Mouse (Mus musculus) forebrain, postnatal 0 days (tissue): Measurements from ENCODE around the gene Zfp740. TPM values are rescaled to one million over a fixed set of nuclear protein-coding genes. Genes with fewer than 3 reads are reported as not detected.

Experiments
- ATAC-seq: fragments of 200-750 bp; cut with Nextera tagmentation; 2 replicates; pipeline ENCODE4 v1.8.0; 2017; ENCODE audit warnings: mild to moderate bottlenecking, moderate library complexity
- DNase-seq: peaks from one replicate; pipeline ENCODE4 v3.0.0-alpha.2; 2015
- H3K27ac ChIP-seq: fragments of 300-500 bp; sonication (generic); 2 replicates; pipeline ENCODE4 v1.5.1; 2014; ENCODE audit warnings: low read depth, mild to moderate bottlenecking, antibody characterized with exemption, low read length, moderate library complexity, mixed read lengths
- H3K27me3 ChIP-seq: fragments of 300-500 bp; sonication (generic); 2 replicates; pipeline ENCODE4 v1.6.1; 2014; ENCODE audit warnings: mild to moderate bottlenecking, low read length, mixed read lengths; ENCODE audit not compliant: insufficient read depth
- H3K36me3 ChIP-seq: fragments of 300-500 bp; sonication (generic); 2 replicates; pipeline ENCODE4 v1.6.1; 2014; ENCODE audit warnings: mild to moderate bottlenecking, moderate library complexity; ENCODE audit not compliant: insufficient read depth
- H3K4me1 ChIP-seq: fragments of 300-500 bp; sonication (generic); 2 replicates; pipeline ENCODE4 v1.6.1; 2014; ENCODE audit warnings: antibody characterized with exemption; ENCODE audit not compliant: insufficient read depth
- H3K4me2 ChIP-seq: fragments of 300-500 bp; sonication (generic); 2 replicates; pipeline ENCODE4 v1.6.1; 2014; ENCODE audit warnings: low read depth, mild to moderate bottlenecking, moderate library complexity
- H3K4me3 ChIP-seq: fragments of 300-500 bp; sonication (generic); 2 replicates; pipeline ENCODE4 v1.5.1; 2014; ENCODE audit warnings: low read depth, low read length, mixed read lengths
- H3K9ac ChIP-seq: fragments of 300-500 bp; sonication (generic); 2 replicates; pipeline ENCODE4 v1.6.1; 2014; ENCODE audit warnings: mild to moderate bottlenecking
- H3K9me3 ChIP-seq: fragments of 300-500 bp; sonication (generic); 2 replicates; pipeline ENCODE4 v1.6.1; 2016; ENCODE audit warnings: low read length
- CTCF ChIP-seq: sonication (generic); IDR thresholded peaks from 2 replicates; pipeline ENCODE4 v1.5.1; 2016; ENCODE audit warnings: antibody characterized with exemption, control low read depth, low read depth
- WGBS: fragments of 180-500 bp; shearing (Covaris S2); extraction: QIAGEN DNeasy Blood & Tissue Kit; methylation state at CpG from one replicate; pipeline ENCODE4 v1.1.7; 2014; 5-methylcytosine and 5-hydroxymethylcytosine counted together
- polyA plus RNA-seq: library from polyadenylated mRNA; unstranded; fragments of >200 nt; fragmentation: Nextera tagmentation; extraction: Ambion mirVana; gene quantifications from 2 replicates; pipeline ENCODE4 v1.2.1, GENCODE M21; 2015
- total RNA-seq: library from RNA; depleted of rRNA; stranded (reverse); fragments of >200 nt; gene quantifications from 2 replicates; pipeline ENCODE4 v1.2.3, GENCODE M21; 2014

The Zfp740 gene
- total and polyA plus RNA-seq, 2 experiments from 2014 or later = 29.7 to 83.2 TPM

DNA sequence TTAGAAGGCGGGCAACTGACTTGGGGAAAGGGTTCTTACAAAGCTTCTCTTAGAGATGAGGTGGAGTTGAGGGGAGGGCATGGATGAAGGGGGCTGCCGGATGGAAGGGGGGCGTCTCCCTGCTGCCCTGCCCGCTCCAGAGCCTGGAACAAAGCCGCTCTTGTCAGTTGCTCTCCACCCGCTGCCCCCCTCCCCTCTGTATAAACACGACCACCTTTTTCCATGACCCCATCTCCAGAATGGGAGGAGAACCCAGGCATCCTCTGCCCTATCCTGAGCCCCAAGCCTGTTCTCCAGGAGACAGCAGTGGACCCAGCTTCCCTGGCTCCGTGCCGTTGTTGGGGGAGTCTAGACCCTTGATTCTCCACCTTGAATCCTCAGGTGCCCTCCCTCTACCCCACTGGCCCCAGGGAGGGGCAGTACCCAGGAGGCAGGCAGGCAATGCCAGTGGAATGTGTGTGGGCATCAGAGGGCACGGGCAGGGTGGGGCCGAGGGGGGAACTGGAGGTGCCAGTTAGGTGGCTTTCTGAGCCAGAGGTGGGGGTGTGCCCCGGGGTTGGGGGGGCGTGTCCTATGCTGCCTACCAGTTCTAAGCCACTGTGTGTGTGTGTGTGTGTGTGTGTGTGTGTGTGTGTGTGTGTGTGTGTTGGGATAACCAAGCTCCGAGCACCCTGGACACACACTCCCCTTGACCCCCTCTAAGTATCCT lies 52.7 kb downstream of the Zfp740 start:
- no peaks in the 10 kb centered on the region for H3K9me3 ChIP-seq
- no peak overlapping the region for H3K9ac ChIP-seq
- peaks cover 10% of the 10 kb centered on the region; the same call in 1 of the 2 replicates for H3K4me1 ChIP-seq
- peaks cover 4% of the 10 kb centered on the region; the same call in 1 of the 2 replicates for H3K27me3 ChIP-seq
- H3K4me3 ChIP-seq = no peak overlapping the region
- DNase-seq = no peak
- no peak for TF ChIP-seq CTCF
- peak overlapping the region; percentile 96; the same call in 1 of the 2 replicates for H3K4me2 ChIP-seq
- no peak overlapping the region for H3K27ac ChIP-seq
- no peak for ATAC-seq
- WGBS = 54% methylated on average over 13 of the region's 14 CpGs
- H3K36me3 ChIP-seq = no peaks in the 10 kb centered on the region

DNA sequence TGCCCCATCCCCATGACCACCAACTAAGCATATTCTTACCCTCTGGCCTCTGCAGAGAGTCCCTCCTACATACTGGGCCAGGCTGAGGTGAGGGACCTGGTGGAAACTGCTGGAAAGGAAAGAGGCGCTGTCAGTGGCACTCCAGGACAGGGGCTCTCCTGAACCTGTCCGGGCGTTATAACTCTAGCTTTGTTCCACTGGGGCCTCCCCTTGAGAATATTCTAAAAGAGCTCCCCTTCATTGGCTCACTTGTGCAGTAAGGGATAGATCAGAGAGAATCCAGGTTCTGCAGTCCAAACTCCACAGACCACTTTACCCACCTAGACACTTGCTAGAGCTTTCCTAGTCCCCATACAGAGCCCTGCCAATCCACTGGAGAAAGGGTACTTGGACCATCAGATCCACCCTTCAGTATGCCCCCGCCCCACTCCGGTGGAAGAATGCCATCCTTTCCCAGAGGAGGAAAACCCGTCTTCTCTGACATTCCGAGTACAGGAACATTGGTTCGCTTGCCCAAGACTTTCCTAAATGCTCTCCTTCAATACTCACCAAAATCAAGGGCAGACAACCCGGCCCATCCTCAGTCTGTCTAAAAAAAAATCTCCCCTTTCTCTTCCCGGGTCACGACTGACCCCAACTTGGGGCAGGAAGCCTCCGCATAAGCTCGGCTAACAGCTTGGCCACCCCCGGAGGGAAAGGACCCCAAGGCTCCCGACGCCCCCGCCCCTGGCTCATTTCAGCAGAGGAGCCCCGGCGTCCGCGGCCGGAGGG lies 53.6 kb downstream of the Zfp740 start:
- ATAC-seq (peak; percentile 30; the same call in 1 of the 2 replicates), DNase-seq (peak; percentile 22)
- Histone ChIP-seq H3K9ac (peak overlapping the region; percentile 65), H3K27ac (no peak overlapping the region), H3K9me3 (no peaks in the 10 kb centered on the region), H3K27me3 (peaks cover 4% of the 10 kb centered on the region; the same call in 1 of the 2 replicates), H3K4me2 (peak overlapping the region; percentile 96), H3K36me3 (no peaks in the 10 kb centered on the region), H3K4me1 (peaks cover 10% of the 10 kb centered on the region; the same call in 1 of the 2 replicates), H3K4me3 (peak overlapping the region; percentile 55)
- TF ChIP-seq CTCF = no peak
- 12% methylated on average over 22 of the region's 22 CpGs for WGBS

DNA sequence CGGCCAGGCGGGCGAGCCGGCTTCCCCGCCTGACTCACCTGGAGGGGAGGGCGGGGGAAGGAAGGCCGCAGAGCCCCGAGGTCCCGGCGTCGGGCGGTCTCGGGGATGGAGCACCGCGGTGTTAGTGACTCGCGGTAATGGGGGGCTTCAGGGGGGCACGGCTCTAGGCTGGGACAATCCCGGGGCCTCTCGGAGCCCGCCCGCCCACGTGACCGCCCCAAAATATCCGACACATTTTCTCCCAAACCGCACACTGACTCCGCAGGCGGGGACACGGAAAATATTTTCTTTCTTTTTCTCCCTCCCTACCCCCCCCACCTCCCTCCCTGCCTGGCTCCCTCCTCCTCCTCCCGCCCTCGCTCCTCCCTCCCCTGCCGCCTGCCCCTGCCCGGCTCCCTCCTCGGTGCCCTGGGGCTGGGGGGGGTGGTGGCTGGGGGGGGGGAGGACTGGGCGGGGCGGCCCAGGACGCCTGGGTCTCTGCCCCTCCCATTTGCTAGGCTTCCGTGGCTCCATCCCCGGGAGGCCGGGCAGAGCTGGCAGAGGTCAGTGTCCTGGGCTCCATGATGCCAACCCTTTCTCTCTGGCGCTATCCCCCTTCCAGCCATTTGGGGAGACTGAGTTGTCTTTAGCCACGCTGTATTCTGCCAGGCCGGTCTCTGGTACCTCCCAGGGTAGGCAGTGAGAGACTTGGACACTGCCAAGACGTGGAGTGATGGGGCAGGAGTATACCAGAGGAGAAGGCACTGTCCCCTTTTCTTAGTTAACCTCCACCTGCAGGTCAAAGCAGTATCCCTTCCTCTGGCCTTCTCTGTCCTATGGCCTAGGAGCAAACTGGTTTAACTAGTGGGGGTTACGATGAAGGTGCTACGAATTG lies 54.4 kb downstream of the Zfp740 start, which contains the start of gene Rarg:
Gene Rarg, minus strand, starts transcription at position 316 of the 874 bp plus-strand sequence.
- Histone ChIP-seq H3K4me2 (peak within 1 kb of the TSS; percentile 96), H3K27ac (no peak within 1 kb of the TSS), H3K27me3 (peaks cover 4% of the 10 kb centered on the region; the same call in 1 of the 2 replicates), H3K9ac (peak within 1 kb of the TSS; percentile 65), H3K9me3 (no peaks in the 10 kb centered on the region), H3K36me3 (no peaks in the 10 kb centered on the region), H3K4me1 (peaks cover 10% of the 10 kb centered on the region; the same call in 1 of the 2 replicates), H3K4me3 (peak within 1 kb of the TSS; percentile 55)
- TF ChIP-seq CTCF = no peak
- DNase-seq (peak; percentile 20), ATAC-seq (peak; percentile 48)
- WGBS = under 1% methylated on average over 37 of the region's 46 CpGs

DNA sequence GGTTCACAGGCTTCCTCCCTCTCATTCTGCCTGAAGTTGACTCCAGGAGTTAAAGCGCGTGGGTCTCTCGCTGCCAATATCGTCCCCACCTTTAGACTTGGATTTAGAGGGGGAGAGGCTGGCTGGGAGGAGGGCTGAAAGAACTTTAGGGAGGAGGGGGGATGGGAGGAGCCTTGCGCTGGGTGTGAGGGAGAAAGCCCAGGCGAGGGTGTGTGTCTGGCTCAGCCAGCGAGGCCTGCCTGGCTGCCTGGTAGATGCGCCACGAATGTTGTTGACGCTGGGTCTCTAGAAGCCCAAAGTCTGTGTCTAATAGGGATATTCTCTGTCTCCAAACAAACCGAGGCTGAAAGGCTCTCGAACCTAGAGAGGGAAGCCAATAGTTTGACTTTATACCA lies 55.0 kb downstream of the Zfp740 start:
- Histone ChIP-seq H3K4me3 (peak overlapping the region; percentile 55), H3K27me3 (peaks cover 4% of the 10 kb centered on the region; the same call in 1 of the 2 replicates), H3K4me2 (peak overlapping the region; percentile 96), H3K4me1 (peaks cover 10% of the 10 kb centered on the region; the same call in 1 of the 2 replicates), H3K9me3 (no peaks in the 10 kb centered on the region), H3K36me3 (no peaks in the 10 kb centered on the region), H3K27ac (no peak overlapping the region), H3K9ac (0 out of 2 replicates have a peak overlapping the region, but pooled peaks have one; percentile 65)
- 5% methylated on average over 12 of the region's 12 CpGs for WGBS
- no peak for TF ChIP-seq CTCF
- ATAC-seq (no peak), DNase-seq (no peak)

DNA sequence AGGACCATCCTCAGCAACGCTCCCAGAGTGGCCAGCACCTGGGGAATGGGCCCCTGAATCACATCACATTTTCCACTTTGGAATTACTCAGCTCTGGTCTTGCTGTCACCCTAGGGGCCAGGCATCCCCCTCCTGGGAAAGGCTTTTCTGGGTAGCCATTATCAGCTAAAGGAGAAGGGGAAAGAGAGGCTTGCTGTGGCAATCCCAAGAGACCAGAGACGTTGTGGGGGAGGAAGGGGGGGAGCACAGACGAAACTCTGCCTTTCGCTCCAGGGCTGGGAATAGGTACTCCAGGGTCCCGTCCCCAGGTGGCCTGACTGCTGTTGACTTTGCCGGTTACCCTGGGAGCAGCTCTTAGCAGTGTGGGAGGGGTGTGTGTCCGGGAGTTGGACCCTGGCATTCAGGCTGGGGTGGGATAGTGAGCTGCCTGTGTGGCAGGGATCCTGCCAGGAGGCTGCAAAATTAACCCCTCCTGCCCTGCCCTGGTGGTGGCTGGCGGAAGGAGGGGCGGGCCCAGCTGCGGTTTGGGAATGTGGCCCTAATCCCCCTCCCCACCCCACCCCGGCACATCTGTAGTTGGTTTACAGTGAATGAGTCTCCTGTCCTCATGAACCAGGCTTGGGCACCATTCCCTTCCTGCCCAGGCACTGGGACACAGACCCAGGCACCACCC lies 55.7 kb downstream of the Zfp740 start:
- Histone ChIP-seq H3K4me3 (no peak overlapping the region), H3K27me3 (peaks cover 4% of the 10 kb centered on the region; the same call in 1 of the 2 replicates), H3K4me1 (peaks cover 10% of the 10 kb centered on the region; the same call in 1 of the 2 replicates), H3K4me2 (no peak overlapping the region), H3K27ac (no peak overlapping the region), H3K9ac (no peak overlapping the region), H3K9me3 (no peaks in the 10 kb centered on the region), H3K36me3 (no peaks in the 10 kb centered on the region)
- ATAC-seq (no peak), DNase-seq (no peak)
- WGBS = 21% methylated on average over 11 of the region's 11 CpGs
- no peak for TF ChIP-seq CTCF

DNA sequence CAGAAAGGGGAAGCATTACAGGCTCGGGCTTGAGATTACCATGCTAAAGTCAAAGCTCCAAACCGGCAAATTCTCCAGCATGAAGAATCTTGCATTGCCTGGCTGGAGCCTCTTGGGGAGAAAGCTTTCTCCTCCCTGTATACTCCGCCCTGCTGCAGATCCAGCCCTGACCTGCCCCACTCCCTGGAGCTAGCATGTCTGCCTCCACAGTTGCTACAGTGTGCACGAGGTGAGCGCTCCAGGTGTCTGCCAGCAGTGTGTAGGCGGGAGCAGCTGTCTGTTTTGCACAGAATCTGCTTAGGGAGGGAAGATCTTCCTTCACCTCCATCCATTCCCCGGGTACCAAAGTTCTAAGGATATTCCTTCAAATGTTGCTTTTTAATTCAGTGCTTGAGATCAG lies 59.5 kb downstream of the Zfp740 start:
- peaks cover 2% of the 10 kb centered on the region; the same call in 1 of the 2 replicates for H3K27me3 ChIP-seq
- no peak for TF ChIP-seq CTCF
- no peak overlapping the region for H3K4me3 ChIP-seq
- no peak overlapping the region for H3K9ac ChIP-seq
- ATAC-seq = no peak
- H3K4me1 ChIP-seq = peaks cover 8% of the 10 kb centered on the region; the same call in 1 of the 2 replicates
- no peaks in the 10 kb centered on the region for H3K9me3 ChIP-seq
- H3K27ac ChIP-seq = no peak overlapping the region
- no peaks in the 10 kb centered on the region for H3K36me3 ChIP-seq
- DNase-seq = peak; percentile 14
- H3K4me2 ChIP-seq = no peak overlapping the region
- 49% methylated on average over 7 of the region's 7 CpGs for WGBS
